Mouse (Mus musculus) right cerebral cortex, postnatal 25 days (tissue): ENCODE data around the gene Pipox.
A peak's percentile ranks its signal among the peaks of the same experiment; 100 is the strongest.

Experiments used
- DNase-seq: peaks from one replicate; pipeline ENCODE4 v3.0.0; 2022

The Pipox gene

GRCm38 (mm10) chr11:77906747-77907174 lies 12.9 kb upstream of the Pipox start:
- DNase-seq = no peak

- DNase-seq = no peak
Observed at GRCm38 (mm10) chr11:77906097-77906687, 12.3 kb upstream of the Pipox start.

DNA sequence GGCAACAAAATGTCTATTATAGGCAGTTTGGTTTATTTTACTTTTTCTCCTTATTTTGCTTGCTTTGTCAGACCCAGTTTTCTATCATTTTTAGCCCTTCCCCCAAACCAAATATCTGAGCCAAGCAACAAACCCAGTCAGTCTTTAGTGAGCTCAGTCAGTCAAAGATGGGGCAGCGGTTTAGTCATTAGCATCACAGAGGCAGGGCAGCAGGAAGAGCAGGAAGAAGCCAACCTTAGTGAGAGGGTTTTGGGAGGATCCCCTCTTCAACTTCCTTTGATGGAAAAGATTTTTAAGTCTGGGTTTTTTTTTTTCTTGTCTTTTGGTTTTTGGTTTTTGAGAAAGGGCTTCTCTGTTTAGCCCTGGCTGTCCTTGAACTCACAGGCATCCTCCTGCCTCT lies 10.8 kb upstream of the Pipox start:
- no peak for DNase-seq

DNA sequence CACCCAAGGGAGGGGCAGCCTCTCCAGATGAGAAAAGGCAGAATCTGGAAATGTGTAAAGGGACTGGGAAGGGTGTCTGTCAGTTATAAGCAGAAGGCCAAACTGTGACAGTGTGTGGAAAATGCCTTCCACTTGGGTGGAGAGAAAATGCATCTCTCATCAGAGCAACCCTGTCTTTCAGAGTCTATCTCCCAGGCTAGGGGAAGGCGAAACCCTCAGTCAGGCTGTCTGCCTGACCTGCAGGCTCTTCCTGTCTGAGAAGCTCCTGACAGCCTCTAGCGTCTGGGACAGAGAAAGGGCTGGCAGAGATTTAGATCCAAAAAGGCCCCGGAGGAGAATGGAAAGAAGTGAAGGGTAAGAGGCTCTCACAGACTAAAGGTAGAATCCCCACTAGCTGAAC lies 9.9 kb upstream of the Pipox start:
- no peak for DNase-seq

GRCm38 (mm10) chr11:77901775-77902355 lies 8.0 kb upstream of the Pipox start:
- peak; percentile 34 for DNase-seq

GRCm38 (mm10) chr11:77901366-77901765 lies 7.5 kb upstream of the Pipox start:
- DNase-seq = no peak

GRCm38 (mm10) chr11:77900696-77901095 lies 6.8 kb upstream of the Pipox start:
- DNase-seq = no peak

DNA sequence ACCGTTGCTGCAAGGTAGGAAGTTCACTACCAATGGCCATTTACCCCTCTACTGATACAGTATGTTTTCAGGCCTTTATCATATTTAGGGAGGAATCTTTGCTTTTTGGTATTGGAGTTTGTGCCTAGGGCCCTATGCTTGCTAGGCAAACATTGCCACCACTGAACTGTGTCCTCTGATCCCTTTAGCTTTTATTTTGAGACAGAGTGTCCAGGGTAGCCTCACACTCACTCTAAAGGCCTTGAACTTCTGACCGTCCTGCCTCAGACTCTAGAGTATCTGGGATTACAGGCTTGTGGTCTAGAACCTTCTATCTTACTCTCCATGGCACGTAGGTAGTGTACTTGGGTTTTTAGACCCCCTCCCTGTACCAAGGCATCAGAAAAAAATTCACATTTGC lies 6.3 kb upstream of the Pipox start:
- no peak for DNase-seq

- no peak for DNase-seq
Observed at GRCm38 (mm10) chr11:77896820-77897805, 3.2 kb upstream of the Pipox start.

DNA sequence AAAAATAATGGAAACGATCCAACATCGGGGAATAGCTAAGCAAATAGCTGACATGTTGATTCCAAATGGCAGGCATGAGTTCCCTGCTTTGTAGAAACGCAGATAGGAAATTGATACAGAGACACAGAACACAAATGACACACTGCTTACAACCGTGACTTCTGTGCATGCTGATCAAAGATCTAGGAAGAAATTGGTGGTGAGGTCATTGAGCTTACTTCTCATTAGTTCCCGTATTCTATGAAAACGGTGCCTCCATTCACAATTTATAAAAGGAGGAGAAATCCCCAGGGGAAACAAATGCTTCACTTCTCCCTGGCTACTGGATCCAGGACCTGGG lies 2.6 kb upstream of the Pipox start:
- no peak for DNase-seq

DNA sequence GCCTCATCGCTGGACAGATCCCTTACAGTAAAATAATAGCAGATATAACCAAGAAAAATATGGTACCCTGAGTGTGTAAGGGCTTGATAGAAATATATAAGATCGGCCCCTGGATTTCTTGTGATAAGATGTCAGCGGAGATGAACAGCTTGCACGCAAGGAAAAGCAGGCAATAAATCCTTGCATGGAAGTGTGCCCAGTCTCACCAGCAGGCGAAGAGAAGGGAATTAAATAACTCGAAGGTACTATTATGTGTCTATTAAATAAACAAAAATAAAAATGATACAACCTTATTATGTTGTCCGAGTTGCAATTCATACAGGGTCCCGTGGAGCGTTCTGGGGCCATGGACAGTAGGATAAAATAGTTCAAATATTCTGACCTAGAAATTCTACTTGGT lies 2.1 kb upstream of the Pipox start:
- no peak for DNase-seq

- DNase-seq = no peak
Observed at GRCm38 (mm10) chr11:77894967-77895366, 1.1 kb upstream of the Pipox start.

- no peak for DNase-seq
Observed at GRCm38 (mm10) chr11:77893283-77893682, 613 bp downstream of the Pipox start.

DNA sequence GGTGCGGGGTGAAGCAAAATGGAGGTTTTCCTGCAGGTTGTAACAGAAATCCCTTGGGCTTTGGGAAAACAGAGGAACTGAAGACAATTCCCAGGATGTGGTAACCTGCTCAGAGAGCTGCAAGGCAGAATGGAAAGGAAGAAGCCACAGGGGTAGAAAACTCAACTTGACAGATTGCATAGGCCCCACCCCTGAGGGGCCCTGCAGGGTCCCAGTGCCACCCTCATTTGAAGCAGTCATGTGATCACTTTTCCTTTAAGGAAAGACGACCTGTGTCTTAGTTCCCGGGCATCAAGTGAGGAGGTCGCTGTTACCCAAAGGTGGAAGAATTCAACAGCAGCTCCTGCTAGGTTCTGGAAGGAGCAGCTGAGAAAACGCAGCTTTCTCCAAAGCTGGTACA lies 1.0 kb downstream of the Pipox start:
- DNase-seq = no peak

- no peak for DNase-seq
Observed at GRCm38 (mm10) chr11:77890648-77891258, 3.1 kb downstream of the Pipox start.

GRCm38 (mm10) chr11:77889484-77889883 lies 4.4 kb downstream of the Pipox start:
- no peak for DNase-seq

DNA sequence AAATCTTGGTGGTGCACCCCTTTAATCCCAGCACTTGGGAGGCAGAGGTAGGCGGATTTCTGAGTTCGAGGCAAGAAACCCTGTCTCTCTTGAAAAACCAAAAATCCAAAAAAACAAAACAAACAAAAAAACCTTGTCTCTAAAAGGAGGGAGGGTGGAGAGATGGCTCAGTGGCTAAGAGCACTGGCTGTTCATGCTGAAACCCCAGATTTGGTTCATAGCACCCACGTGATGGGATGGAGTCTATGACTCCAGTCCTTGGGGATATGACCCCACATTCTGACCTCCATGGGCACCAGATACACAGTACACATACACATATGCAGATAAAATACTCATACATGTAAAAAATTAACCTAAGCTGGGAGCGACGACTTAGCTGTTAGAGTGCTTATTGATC lies 5.0 kb downstream of the Pipox start:
- no peak for DNase-seq

DNA sequence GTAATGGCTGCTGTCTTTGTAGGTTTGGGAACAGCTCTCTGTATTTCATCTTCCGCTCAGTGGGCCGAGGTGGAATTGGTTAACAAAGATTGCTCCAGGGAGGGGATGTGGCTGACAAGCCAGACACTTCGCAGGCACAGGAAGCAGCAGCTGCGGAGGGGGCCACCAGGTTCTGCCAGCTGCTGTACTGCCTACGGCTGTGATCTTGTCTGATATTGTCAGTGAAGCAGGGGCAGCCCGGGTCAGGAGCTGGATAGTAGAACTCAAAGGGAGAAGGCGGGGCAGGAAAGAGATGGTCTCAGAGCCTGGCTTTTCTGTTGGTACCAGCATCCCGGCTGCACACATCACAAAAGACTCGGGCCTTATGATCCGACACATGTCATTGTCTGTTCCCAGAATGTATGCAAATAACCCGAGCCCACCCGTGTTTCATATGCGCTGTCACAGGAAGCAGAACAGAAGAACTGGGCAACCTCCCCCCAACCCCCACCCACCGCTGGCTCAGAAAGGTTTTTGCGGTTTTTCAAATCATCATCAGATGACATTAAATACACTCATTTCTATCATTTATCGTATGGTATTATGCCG lies 6.4 kb downstream of the Pipox start:
- DNase-seq = no peak

DNA sequence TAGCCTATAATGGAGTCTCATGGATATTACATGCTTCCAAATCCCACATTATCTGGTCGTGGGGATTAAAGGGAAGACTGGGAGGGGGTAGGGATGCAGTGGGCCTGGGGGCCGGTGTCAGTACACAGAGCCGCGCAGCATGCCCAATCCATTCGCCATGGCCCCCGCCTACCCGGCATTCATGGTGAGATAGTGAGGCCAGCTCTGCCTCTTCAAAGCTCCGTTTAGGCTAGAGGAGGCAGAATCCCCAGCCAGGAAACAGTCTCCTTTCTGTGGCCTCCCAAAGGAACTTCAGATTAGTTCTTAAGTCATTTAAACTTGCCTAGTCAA lies 8.7 kb downstream of the Pipox start:
- no peak for DNase-seq

DNA sequence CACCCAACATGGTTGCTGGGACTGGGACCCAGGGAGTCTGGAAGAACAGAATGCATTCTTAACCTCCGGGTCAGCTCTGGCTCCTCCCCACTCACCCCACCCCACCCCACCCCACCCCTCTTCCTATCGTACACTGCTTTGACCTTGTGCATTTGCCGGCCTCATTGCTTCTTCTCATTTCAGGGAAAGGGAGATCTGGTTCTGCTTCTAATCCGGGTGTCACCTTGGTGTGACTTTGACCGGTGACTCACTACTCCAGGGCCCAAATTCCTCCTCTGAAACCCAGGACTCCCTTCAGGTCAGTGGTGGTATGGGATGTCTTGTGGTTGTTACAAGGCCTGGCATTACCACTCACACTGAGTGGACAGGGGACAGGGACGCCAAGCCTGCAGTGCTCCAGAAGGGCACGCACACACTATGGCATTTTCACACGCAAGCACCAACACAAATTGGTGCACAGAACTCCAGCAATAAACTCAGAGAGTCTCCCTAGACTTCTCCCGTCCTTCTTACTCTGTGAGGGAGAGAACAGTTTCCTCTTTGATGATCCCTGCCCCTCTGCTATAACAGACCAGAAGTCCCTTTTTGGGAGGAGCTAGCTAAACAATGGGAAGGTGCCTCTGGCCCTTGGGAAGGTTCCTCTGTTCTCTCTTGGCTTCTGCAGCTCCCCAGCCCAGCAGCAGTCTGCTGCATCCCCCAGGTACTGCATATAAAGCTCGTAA lies 9.2 kb downstream of the Pipox start:
- no peak for DNase-seq

GRCm38 (mm10) chr11:77876760-77877148 lies 17.1 kb downstream of the Pipox start:
- DNase-seq = no peak

GRCm38 (mm10) chr11:77875847-77876759 lies 17.8 kb downstream of the Pipox start:
- DNase-seq = no peak
